Mouse (Mus musculus): ENCODE data around the gene Iqcf1.

DNA sequence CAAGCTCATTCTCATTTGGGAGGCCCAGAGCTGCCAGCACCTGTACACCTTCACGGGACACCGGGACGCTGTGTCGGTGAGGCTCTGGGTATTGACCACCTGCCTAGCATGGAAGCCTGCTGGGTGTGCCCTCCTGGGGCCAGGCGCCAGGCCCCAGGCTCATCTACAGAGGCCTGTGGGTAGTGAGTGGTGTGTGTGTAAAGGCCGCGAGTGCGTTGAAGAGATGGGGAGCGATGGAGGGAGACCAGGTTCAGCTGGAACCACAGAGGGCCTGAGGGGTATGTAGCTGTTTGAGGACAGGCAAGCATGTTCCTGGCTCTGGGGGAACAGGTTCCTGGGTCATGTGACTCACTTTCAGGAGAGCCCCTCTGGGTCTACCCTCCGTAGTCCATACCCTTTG lies 16.6 kb upstream of the Iqcf1 start:
- TF ChIP-seq CHD2 (IDR thresholded peaks at IDR 0.05; ENCODE audit: low read depth, low read length) (no peak), ZC3H11A (IDR thresholded peaks at IDR 0.05; ENCODE audit: borderline replicate concordance, low read depth, low read length) (no peak), MAFK (IDR thresholded peaks at IDR 0.05; ENCODE audit: insufficient read depth, low read depth, low read length) (no peak), ZNF384 (IDR thresholded peaks at IDR 0.05; ENCODE audit: low read depth, low read length) (no peak), HCFC1 (IDR thresholded peaks at IDR 0.05; ENCODE audit: borderline replicate concordance, insufficient read depth, low read length) (no peak)
